Mouse (Mus musculus) cerebellum, adult 9-10 months (tissue): ENCODE data around the gene Palld.

Experiments used
- DNase-seq: peaks from one replicate; pipeline ENCODE4 v3.0.0; 2022

Gene Palld

DNA sequence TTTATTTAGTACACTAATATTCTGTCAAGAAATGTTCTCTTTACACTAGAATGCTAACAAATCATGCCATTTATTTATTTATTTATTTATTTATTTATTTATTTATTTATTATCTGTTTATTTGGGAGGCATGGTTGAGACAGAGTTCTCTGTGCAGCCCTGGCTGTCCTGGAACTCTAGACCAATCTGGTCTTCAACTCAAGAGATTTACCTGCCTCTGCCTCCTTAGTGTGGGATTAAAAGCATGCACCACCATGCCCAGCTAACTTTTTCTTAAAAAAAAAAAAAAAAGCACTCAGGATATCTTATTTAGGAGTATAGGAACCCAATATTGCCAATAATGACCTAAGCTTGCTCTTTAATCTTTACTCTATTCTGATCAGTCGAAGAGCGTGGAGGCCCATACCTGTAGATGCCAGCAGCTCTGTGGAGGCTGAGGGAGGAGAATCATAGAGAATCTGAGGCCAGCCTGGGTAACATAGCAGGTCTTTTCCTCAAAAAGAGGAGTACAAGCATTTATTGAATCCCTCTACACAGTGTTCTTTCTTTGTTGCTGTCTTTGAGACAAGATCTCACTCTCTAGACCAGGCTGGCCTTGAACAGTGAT, 415.5 kb downstream of the Palld start:
- no peak for DNase-seq

DNA sequence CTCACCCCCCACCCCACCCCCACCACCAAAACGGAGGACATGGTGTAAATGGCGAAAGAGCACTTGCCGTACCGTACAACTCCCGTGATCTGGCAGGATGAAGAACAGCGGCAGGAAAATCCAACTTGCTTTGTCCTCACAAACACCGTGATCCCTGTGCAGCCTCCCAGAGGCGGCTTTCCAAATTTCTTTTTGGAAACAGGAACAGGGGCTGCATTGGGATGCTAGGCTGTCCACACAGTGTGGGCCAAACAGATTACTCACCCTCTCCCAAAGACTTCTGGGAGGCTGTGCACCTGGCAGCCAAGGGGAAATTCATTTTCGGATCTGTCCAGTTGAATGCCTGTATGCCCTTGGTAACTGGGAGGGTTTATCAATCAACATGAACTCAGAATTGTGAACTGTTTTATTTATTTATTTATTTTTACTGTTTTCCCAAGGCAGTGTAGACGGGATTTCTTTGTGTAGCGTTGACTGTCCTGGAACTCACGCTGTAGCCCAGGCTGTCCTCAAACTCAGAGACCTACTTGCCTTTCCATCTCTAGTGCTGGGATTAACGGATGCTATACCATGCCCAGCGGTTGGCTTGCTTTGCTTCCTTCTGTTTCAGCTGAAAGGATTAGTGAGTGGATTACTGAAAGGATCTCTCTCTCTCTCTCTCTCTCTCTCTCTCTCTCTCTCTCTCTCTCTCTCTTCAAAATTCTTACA, 422.1 kb downstream of the Palld start:
- DNase-seq = no peak

GRCm38 (mm10) chr8:61479506-61480214, 422.8 kb downstream of the Palld start:
- no peak for DNase-seq

DNA sequence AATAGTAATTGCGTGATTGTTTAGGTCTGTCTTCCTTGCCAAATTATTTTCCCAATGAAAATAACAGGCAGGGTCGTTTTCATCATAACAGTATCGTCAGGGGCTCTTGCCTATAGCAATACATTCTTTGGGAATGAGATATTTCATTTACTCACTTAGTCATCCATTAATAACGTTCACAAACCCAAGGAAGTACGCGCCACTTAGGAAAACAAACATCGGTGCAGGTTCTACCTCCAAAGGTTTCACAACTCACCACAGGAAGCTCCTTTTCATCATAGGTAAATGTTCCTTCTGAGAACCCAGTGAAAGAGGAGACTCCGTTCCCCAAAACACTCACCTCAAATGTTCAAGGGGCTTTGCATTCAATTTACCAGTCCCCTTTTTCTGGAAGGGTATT, 423.7 kb downstream of the Palld start:
- DNase-seq = no peak

GRCm38 (mm10) chr8:61478150-61478549, 424.3 kb downstream of the Palld start:
- DNase-seq = no peak

- no peak for DNase-seq
These were observed 426.3 kb downstream of the Palld start for GRCm38 (mm10) chr8:61476160-61476559.

DNA sequence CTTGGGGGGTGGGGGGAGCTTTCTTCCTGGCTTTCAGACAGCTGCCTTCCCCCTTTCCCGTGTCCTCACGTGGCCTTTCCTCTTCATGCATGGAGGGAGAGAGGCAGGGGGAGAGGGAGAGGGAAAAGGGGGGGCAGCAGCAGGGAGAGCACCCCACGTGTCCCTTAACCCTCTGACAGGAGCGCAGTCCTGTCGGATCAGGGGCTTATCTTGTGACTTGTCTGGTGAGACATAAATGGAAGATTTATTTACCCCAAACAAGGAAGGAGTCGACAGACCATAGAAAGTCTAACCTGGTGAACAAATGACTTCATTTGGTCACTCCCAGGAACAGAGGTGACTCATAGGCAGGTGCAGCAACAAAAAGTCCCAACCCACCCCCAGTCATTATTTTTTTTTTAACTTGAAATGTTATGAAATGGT, 427.2 kb downstream of the Palld start:
- no peak for DNase-seq

DNA sequence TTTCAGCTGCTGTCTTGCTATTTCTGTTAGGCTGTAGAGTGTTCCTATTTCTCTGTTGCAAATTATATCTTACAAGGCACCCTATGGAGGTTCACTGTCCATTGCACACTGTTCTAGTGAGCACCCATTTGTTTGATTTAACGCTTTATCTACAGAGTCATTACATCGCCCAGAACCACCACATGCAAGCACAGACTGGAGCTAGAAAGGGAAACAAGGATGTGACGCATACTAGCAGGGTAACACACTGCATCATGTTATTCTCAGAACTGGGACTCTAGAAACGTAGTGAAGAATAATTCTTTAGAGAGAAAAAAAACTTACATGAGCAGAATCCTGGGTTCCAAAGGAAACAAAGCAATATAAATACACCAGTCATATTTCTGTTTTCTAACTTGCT, 432.3 kb downstream of the Palld start:
- DNase-seq = no peak

- no peak for DNase-seq
These were observed 435.0 kb downstream of the Palld start for GRCm38 (mm10) chr8:61467553-61467815.

- no peak for DNase-seq
These were observed 435.6 kb downstream of the Palld start for GRCm38 (mm10) chr8:61466696-61467552.

DNA sequence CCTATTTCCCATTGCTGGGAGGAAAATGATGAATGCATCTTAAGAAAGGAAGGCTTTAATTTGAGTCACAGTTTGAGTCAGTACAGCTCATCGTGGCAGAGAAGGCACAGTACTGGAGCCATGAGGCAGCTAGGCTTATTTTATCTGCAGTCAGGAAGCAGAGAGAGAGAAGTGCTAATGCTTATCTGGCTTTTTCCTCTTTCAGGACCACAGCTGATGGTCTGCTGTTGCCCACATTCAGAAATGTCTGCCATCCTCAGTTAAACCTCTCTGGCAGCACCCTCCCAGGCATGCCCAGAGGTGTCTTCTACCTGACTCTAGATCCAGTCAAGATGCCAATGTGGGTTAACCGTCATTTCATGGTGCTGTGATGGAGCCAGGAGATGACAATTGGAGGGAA, 438.1 kb downstream of the Palld start:
- DNase-seq = no peak

DNA sequence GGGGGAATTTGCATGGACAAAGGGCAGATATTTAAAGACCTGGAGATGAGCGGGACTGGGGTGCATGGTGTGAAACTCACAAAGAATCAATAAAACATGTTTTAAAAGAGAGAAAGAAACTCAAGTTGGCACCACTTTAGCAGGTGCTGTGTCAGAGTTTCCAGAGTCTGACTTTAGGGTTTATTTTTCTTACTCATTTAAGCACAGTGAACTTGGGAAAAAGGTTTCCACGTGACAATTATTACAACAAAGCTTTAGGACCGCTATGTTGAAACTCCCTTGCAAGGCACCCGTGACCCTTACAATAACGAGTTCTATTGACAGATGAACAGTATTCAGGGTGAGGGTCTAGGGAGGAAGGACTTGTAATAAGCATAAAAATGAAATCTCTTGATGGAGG, 440.3 kb downstream of the Palld start:
- DNase-seq = no peak
